Mouse (Mus musculus): ENCODE measurements at regions not wholly inside any gene's neighbourhood (a gene's known extent, or its start where the extent isn't known, plus 50 kb on each side); places are given as distances from the start of the nearest gene placed in this dataset.
"Not testable (repeated sequence)": the region's sequence is repeated elsewhere in the genome, so short reads cannot be mapped to it uniquely, and the experiment has no call there.

- 82% methylated on average over 5 of the region's 5 CpGs for WGBS
- Histone ChIP-seq H3K9ac (replicated peaks; ENCODE audit: low read depth) (no peak overlapping the region), H3K36me3 (ENCODE audit: insufficient read depth, low read length) (no peaks in the 10 kb centered on the region), H3K4me3 (ENCODE audit: low read depth, low read length) (no peak overlapping the region), H3K27me3 (replicated peaks; ENCODE audit: insufficient read depth, low read length) (no peaks in the 10 kb centered on the region), H3K27ac (ENCODE audit: low read length) (no peak overlapping the region), H3K9me3 (ENCODE audit: low read length) (no peaks in the 10 kb centered on the region), H3K4me1 (ENCODE audit: insufficient read depth, low read depth, low read length) (no peaks in the 10 kb centered on the region), H3K4me2 (replicated peaks; ENCODE audit: low read depth, low read length) (no peak overlapping the region)
- ATAC-seq (no peak), DNase-seq (ENCODE audit: low spot score) (no peak)
- TF ChIP-seq CTCF (IDR thresholded peaks at IDR 0.05), result no peak
- TF ChIP-seq EP300 (IDR thresholded peaks at IDR 0.05), result no peak
Observed at GRCm38 (mm10) chr3:9065892-9066291, 544.0 kb downstream of the Zfp704 start.

DNA sequence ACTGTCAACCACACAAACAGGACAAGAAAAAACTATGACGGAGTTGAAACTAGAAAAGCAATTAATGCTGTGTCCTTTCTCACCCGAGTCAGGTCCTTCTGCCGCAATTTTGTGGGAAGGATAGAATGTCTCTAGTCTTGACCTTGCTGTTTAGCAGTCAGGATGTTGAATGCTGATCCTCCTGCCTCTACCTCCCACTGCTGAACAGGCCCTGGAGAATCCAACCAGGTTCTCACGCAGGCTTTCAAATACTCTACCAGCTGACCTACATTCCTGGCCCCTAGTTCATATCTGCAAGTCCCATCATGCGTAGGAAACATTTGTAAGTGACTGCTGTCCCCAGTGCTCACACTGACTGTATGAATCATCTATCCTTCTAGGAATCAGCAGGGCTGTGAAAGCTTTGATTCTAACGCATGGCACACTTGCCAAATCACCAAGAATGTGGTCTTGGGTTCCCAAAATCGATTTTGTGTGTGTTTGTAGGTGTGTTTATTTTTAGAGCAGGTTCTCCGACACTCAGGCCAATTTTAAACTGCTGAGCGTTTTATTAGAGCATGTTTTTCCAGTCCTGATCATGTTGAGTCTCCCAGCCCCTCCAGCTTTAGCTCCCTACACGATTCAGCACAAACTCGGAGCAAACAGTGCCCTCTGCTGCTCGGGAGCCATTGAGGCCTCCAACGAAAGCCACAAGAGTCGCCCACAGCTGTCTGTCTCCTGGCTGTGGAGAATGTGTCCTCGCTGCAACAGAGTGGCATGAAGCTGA lies 545.4 kb downstream of the Zfp704 start:
- DNase-seq (ENCODE audit: low spot score) (peak; percentile 52), ATAC-seq (peak; percentile 49; the same call in 1 of the 2 replicates)
- 40% methylated on average over 15 of the region's 15 CpGs for WGBS

DNA sequence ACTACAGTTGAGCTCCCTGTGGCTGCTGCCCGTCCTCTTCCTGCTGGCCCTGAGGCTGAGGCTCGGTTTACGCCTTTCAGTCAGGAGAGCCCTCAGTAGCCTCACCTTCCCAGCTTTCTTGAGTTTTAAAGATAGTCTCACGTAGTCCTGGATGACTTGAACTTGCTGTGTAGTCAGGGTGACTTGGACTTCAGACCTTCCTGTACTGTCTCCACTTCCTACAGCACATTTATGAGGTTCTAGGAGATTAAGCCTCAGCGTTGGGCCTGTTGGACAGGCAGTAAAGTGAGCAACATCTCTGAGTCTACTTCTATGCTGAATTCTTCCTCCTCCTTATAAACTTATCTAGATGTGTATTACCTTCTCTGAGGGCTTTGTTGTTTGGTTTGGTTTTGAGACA lies 546.2 kb downstream of the Zfp704 start:
- WGBS, result 67% methylated on average over 5 of the region's 5 CpGs
- Histone ChIP-seq H3K9me3 (ENCODE audit: low read length) (no peaks in the 10 kb centered on the region), H3K9ac (replicated peaks; ENCODE audit: low read depth) (no peak overlapping the region), H3K4me2 (replicated peaks; ENCODE audit: low read depth, low read length) (no peak overlapping the region), H3K4me3 (ENCODE audit: low read depth, low read length) (no peak overlapping the region), H3K4me1 (ENCODE audit: insufficient read depth, low read depth, low read length) (no peaks in the 10 kb centered on the region), H3K27ac (ENCODE audit: low read length) (no peak overlapping the region), H3K27me3 (replicated peaks; ENCODE audit: insufficient read depth, low read length) (no peaks in the 10 kb centered on the region), H3K36me3 (ENCODE audit: insufficient read depth, low read length) (no peaks in the 10 kb centered on the region)
- no peak for ATAC-seq
- no peak for DNase-seq (ENCODE audit: low spot score)
- TF ChIP-seq CTCF (IDR thresholded peaks at IDR 0.05) (no peak), EP300 (IDR thresholded peaks at IDR 0.05) (no peak)

More for the DNA sequence above, 545.4 kb downstream of the Zfp704 start:
- H3K36me3 ChIP-seq (ENCODE audit: insufficient read depth, low read length), result no peaks in the 10 kb centered on the region
- TF ChIP-seq EP300 (IDR thresholded peaks at IDR 0.05), result no peak
- peak; percentile 69 for TF ChIP-seq CTCF (IDR thresholded peaks at IDR 0.05)
- H3K27ac ChIP-seq (ENCODE audit: low read length), result no peak overlapping the region
- no peak overlapping the region for H3K9ac ChIP-seq (replicated peaks; ENCODE audit: low read depth)
- H3K27me3 ChIP-seq (replicated peaks; ENCODE audit: insufficient read depth, low read length), result no peaks in the 10 kb centered on the region
- no peaks in the 10 kb centered on the region for H3K9me3 ChIP-seq (ENCODE audit: low read length)
- H3K4me2 ChIP-seq (replicated peaks; ENCODE audit: low read depth, low read length), result no peak overlapping the region
- no peaks in the 10 kb centered on the region for H3K4me1 ChIP-seq (ENCODE audit: insufficient read depth, low read depth, low read length)
- no peak overlapping the region for H3K4me3 ChIP-seq (ENCODE audit: low read depth, low read length)

- Histone ChIP-seq H3K4me3 (ENCODE audit: low read depth, low read length) (no peak overlapping the region), H3K36me3 (ENCODE audit: insufficient read depth, low read length) (no peaks in the 10 kb centered on the region), H3K9ac (replicated peaks; ENCODE audit: low read depth) (no peak overlapping the region), H3K4me2 (replicated peaks; ENCODE audit: low read depth, low read length) (no peak overlapping the region), H3K4me1 (ENCODE audit: insufficient read depth, low read depth, low read length) (no peaks in the 10 kb centered on the region), H3K9me3 (ENCODE audit: low read length) (no peaks in the 10 kb centered on the region), H3K27me3 (replicated peaks; ENCODE audit: insufficient read depth, low read length) (no peaks in the 10 kb centered on the region), H3K27ac (ENCODE audit: low read length) (no peak overlapping the region)
- no peak for ATAC-seq
- no peak for TF ChIP-seq EP300 (IDR thresholded peaks at IDR 0.05)
- TF ChIP-seq CTCF (IDR thresholded peaks at IDR 0.05), result no peak
- no peak for DNase-seq (ENCODE audit: low spot score)
- 79% methylated on average over 2 of the region's 2 CpGs for WGBS
Observed at GRCm38 (mm10) chr3:9061396-9061795, 548.5 kb downstream of the Zfp704 start.

DNA sequence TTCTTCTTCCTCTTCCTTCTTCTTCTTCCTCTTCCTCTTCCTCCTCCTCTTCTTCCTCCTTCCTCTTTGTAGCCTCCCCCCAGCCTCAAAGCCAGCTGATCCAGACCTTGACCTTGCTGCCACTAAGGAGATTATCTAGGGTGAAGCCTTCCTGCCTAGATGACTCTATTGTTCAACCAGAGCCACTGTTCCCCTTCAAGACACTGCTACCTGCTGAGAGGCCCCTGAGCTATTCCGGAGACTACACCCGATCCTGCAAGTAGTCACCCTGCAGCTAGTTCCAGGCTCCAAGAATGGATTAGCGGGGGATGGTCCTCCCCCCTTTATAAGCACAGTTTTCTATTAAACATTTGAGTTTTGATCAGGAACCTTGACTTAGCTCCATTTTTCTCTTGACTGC lies 552.2 kb downstream of the Zfp704 start:
- not testable (repeated sequence) for ATAC-seq; H3K36me3 ChIP-seq (ENCODE audit: insufficient read depth, low read length); DNase-seq (ENCODE audit: low spot score); H3K4me3 ChIP-seq (ENCODE audit: low read depth, low read length); H3K4me2 ChIP-seq (replicated peaks; ENCODE audit: low read depth, low read length); H3K27me3 ChIP-seq (replicated peaks; ENCODE audit: insufficient read depth, low read length); H3K9ac ChIP-seq (replicated peaks; ENCODE audit: low read depth); H3K4me1 ChIP-seq (ENCODE audit: insufficient read depth, low read depth, low read length); H3K9me3 ChIP-seq (ENCODE audit: low read length); H3K27ac ChIP-seq (ENCODE audit: low read length)
- WGBS, result 79% methylated on average over 3 of the region's 3 CpGs

DNA sequence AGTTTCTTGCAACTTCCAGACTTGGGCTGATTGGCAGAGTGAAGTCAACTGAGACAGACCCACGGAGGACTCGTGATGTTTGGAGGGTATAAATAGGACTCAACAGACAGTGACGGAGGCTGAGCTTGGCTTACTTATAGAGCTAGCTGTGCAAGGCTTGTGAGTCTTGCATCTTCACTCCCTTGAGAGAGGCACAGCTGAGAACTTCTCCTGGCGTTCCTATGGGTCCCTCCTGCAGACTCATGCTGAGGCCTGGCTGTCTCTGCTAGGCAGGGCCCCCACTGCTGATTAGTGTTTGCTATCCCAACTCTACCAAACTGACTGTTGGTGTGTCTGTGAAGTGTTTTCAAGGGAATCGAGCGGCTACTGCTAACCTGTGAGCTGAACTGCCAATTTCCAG lies 553.0 kb downstream of the Zfp704 start:
- H3K4me2 ChIP-seq (replicated peaks; ENCODE audit: low read depth, low read length), result no peak overlapping the region
- 90% methylated on average over 6 of the region's 6 CpGs for WGBS
- no peaks in the 10 kb centered on the region for H3K4me1 ChIP-seq (ENCODE audit: insufficient read depth, low read depth, low read length)
- DNase-seq (ENCODE audit: low spot score), result no peak
- no peaks in the 10 kb centered on the region for H3K27me3 ChIP-seq (replicated peaks; ENCODE audit: insufficient read depth, low read length)
- TF ChIP-seq EP300 (IDR thresholded peaks at IDR 0.05) (no peak), CTCF (IDR thresholded peaks at IDR 0.05) (no peak)
- no peak overlapping the region for H3K4me3 ChIP-seq (ENCODE audit: low read depth, low read length)
- H3K27ac ChIP-seq (ENCODE audit: low read length), result no peak overlapping the region
- H3K9me3 ChIP-seq (ENCODE audit: low read length), result no peaks in the 10 kb centered on the region
- no peak overlapping the region for H3K9ac ChIP-seq (replicated peaks; ENCODE audit: low read depth)
- H3K36me3 ChIP-seq (ENCODE audit: insufficient read depth, low read length), result no peaks in the 10 kb centered on the region
- no peak for ATAC-seq

DNA sequence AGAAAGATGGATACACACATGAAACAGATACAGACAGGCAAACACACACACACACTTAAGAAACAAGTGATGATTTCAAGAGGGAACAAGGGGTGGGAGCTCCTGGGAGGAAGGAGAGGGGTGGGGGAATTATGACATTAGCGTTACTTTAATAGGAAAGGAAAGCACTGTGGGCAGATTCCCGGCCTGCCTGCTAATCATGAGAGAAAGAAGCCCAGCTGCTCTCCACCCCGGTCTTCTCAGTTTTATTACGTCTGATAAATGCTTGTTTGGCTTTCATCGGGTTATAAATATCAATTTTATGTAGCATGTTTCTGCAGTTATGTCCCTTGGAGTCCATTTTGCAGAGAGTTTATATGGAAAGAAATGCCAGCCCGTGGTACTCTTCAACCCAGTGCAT lies 554.1 kb downstream of the Zfp704 start:
- TF ChIP-seq EP300 (IDR thresholded peaks at IDR 0.05) (no peak), CTCF (IDR thresholded peaks at IDR 0.05) (no peak)
- H3K36me3 ChIP-seq (ENCODE audit: insufficient read depth, low read length), result no peaks in the 10 kb centered on the region
- no peak overlapping the region for H3K4me2 ChIP-seq (replicated peaks; ENCODE audit: low read depth, low read length)
- no peaks in the 10 kb centered on the region for H3K9me3 ChIP-seq (ENCODE audit: low read length)
- no peak overlapping the region for H3K9ac ChIP-seq (replicated peaks; ENCODE audit: low read depth)
- no peak overlapping the region for H3K27ac ChIP-seq (ENCODE audit: low read length)
- no peaks in the 10 kb centered on the region for H3K4me1 ChIP-seq (ENCODE audit: insufficient read depth, low read depth, low read length)
- ATAC-seq (no peak), DNase-seq (ENCODE audit: low spot score) (no peak)
- 66% methylated on average over 6 of the region's 6 CpGs for WGBS
- H3K27me3 ChIP-seq (replicated peaks; ENCODE audit: insufficient read depth, low read length), result no peaks in the 10 kb centered on the region
- no peak overlapping the region for H3K4me3 ChIP-seq (ENCODE audit: low read depth, low read length)
